Mouse (Mus musculus) small intestine, adult 10 weeks (tissue): Measurements from ENCODE around the gene Gm21677. TPM values are rescaled to one million over a fixed set of nuclear protein-coding genes. Genes with fewer than 3 reads are reported as not detected.

ENCODE experiments used
- polyA plus RNA-seq: library from polyadenylated mRNA; stranded (reverse); fragments of 350-450 nt; fragmentation: Illumina TruSeq; extraction: RNeasy Lipid Tissue Mini Kit (QIAGEN cat#74804); gene quantifications from one replicate; pipeline ENCODE4 v1.2.3, GENCODE M21; 2014; ENCODE audit warnings: low replicate concordance

The Gm21677 gene
- not detected for polyA plus RNA-seq

DNA sequence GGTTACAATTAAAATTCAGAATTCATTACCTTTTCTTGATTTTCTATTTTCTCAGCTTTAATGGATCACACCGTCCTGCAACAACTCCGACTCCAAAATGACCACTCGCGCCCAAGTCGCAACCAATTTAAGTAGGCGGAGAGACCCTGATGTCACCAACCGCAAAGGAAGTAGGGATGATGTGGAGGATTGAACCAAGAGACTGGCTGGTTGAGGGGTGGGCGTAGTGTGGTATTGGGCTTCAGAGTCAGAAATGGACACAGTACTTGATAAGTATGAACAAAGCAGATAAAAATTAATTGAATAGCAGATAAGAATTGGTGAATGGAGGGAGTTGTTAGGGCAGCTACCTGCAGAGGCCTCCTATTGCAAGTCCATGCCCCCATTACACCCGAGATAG is at the start of gene Gm21677:
Gene Gm21677, minus strand, starts transcription at position 101 of the 400 bp plus-strand sequence.

DNA sequence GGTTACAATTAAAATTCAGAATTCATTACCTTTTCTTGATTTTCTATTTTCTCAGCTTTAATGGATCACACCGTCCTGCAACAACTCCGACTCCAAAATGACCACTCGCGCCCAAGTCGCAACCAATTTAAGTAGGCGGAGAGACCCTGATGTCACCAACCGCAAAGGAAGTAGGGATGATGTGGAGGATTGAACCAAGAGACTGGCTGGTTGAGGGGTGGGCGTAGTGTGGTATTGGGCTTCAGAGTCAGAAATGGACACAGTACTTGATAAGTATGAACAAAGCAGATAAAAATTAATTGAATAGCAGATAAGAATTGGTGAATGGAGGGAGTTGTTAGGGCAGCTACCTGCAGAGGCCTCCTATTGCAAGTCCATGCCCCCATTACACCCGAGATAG is 39.0 kb upstream of the Gm21677 start, which contains the start of gene Gm21693:
Gene Gm21693, minus strand, starts transcription at position 101 of the 400 bp plus-strand sequence.

Other genes with a start within 250 kb of the Gm21677 start
- gene Gm21693, start 38.9 kb upstream of the Gm21677 start, polyA plus RNA-seq, result not detected
- not detected for gene Gm21704, start 103.7 kb upstream of the Gm21677 start, polyA plus RNA-seq
- not detected for gene Gm21708, start 103.7 kb upstream of the Gm21677 start, polyA plus RNA-seq